Mouse (Mus musculus): Measurements from ENCODE around the gene Rbpjl.

Rbpjl gene

GRCm38 (mm10) chr2:164426952-164427351, 24.0 kb downstream of the Rbpjl start:
- in situ Hi-C loops (cut with MseI, MboI) = no loop called here

- in situ Hi-C loops (cut with MseI, MboI) = no loop called here
Measured at GRCm38 (mm10) chr2:164428451-164428850, 25.5 kb downstream of the Rbpjl start.

- in situ Hi-C loops (cut with MseI, MboI) = no loop called here
Measured at GRCm38 (mm10) chr2:164429881-164430615, 27.1 kb downstream of the Rbpjl start.

- in situ Hi-C loops (cut with MseI, MboI) = no loop called here
Measured at GRCm38 (mm10) chr2:164430697-164431096, 27.8 kb downstream of the Rbpjl start.

- in situ Hi-C loops (cut with MseI, MboI) = no loop called here
Measured at GRCm38 (mm10) chr2:164431676-164432465, 28.9 kb downstream of the Rbpjl start.

- in situ Hi-C loops (cut with MseI, MboI) = no loop called here
Measured at GRCm38 (mm10) chr2:164432541-164433191, 29.7 kb downstream of the Rbpjl start.

- in situ Hi-C loops (cut with MseI, MboI) = no loop called here
Measured at GRCm38 (mm10) chr2:164433278-164433895, 30.4 kb downstream of the Rbpjl start.

- in situ Hi-C loops (cut with MseI, MboI) = no loop called here
Measured at GRCm38 (mm10) chr2:164434681-164435080, 31.7 kb downstream of the Rbpjl start.

- in situ Hi-C loops (cut with MseI, MboI) = no loop called here
Measured at GRCm38 (mm10) chr2:164435216-164436090, 32.5 kb downstream of the Rbpjl start.

- in situ Hi-C loops (cut with MseI, MboI) = no loop called here
Measured at GRCm38 (mm10) chr2:164436215-164436913, 33.4 kb downstream of the Rbpjl start.

GRCm38 (mm10) chr2:164436961-164437360, 34.0 kb downstream of the Rbpjl start:
- in situ Hi-C loops (cut with MseI, MboI) = no loop called here

- in situ Hi-C loops (cut with MseI, MboI) = no loop called here
Measured at GRCm38 (mm10) chr2:164437710-164438109, 34.8 kb downstream of the Rbpjl start.

GRCm38 (mm10) chr2:164438257-164438656, 35.3 kb downstream of the Rbpjl start:
- in situ Hi-C loops (cut with MseI, MboI) = no loop called here

- in situ Hi-C loops (cut with MseI, MboI) = no loop called here
Measured at GRCm38 (mm10) chr2:164439001-164439421, 36.1 kb downstream of the Rbpjl start.

GRCm38 (mm10) chr2:164440314-164440713, 37.4 kb downstream of the Rbpjl start:
- in situ Hi-C loops (cut with MseI, MboI) = no loop called here

GRCm38 (mm10) chr2:164441155-164441554, 38.2 kb downstream of the Rbpjl start:
- in situ Hi-C loops (cut with MseI, MboI) = no loop called here

- in situ Hi-C loops (cut with MseI, MboI) = no loop called here
Measured at GRCm38 (mm10) chr2:164441731-164442130, 38.8 kb downstream of the Rbpjl start.

- in situ Hi-C loops (cut with MseI, MboI) = no loop called here
Measured at GRCm38 (mm10) chr2:164442315-164443050, 39.5 kb downstream of the Rbpjl start.

- in situ Hi-C loops (cut with MseI, MboI) = no loop called here
Measured at GRCm38 (mm10) chr2:164443051-164443437, 40.1 kb downstream of the Rbpjl start.

Measured in mouse trophoblast stem cell (cell line).